Mouse (Mus musculus) embryonic facial prominence, embryonic 15.5 days (tissue): ENCODE results near the gene Olfr1151. TPM values are rescaled to one million over a fixed set of nuclear protein-coding genes. Genes with fewer than 3 reads are reported as not detected.

Experiments used
- ATAC-seq: fragments of 200-750 bp; cut with Nextera tagmentation; 2 replicates; pipeline ENCODE4 v1.8.0; 2017; ENCODE audit warnings: low read depth, moderate TSS enrichment; ENCODE audit not compliant: insufficient number of reproducible peaks, low FRiP score, low TSS enrichment
- H3K27ac ChIP-seq: fragments of 300-500 bp; sonication (generic); replicated peaks from 2 replicates; pipeline ENCODE4 v1.5.1; 2015; ENCODE audit warnings: mild to moderate bottlenecking, inconsistent platforms
- H3K27me3 ChIP-seq: fragments of 300-500 bp; sonication (generic); 2 replicates; pipeline ENCODE4 v1.6.1; 2015; ENCODE audit warnings: inconsistent platforms
- H3K36me3 ChIP-seq: fragments of 300-500 bp; sonication (generic); 2 replicates; pipeline ENCODE4 v1.6.1; 2015; ENCODE audit warnings: mild to moderate bottlenecking, inconsistent platforms
- H3K4me1 ChIP-seq: fragments of 300-500 bp; sonication (generic); 2 replicates; pipeline ENCODE4 v1.6.1; 2015; ENCODE audit warnings: inconsistent platforms
- H3K4me2 ChIP-seq: fragments of 300-500 bp; sonication (generic); replicated peaks from 2 replicates; pipeline ENCODE4 v1.6.1; 2015; ENCODE audit warnings: mild to moderate bottlenecking, inconsistent platforms
- H3K4me3 ChIP-seq: fragments of 300-500 bp; sonication (generic); replicated peaks from 2 replicates; pipeline ENCODE4 v1.5.1; 2015; ENCODE audit warnings: mild to moderate bottlenecking, inconsistent platforms
- H3K9ac ChIP-seq: fragments of 300-500 bp; sonication (generic); 2 replicates; pipeline ENCODE4 v1.6.1; 2015; ENCODE audit warnings: inconsistent platforms
- H3K9me3 ChIP-seq: fragments of 300-500 bp; sonication (generic); replicated peaks from 2 replicates; pipeline ENCODE4 v1.6.1; 2016; ENCODE audit warnings: inconsistent platforms
- WGBS: fragments of 180-500 bp; shearing (Covaris S2); methylation state at CpG from one replicate; pipeline ENCODE4 v1.1.7; 2015; 5-methylcytosine and 5-hydroxymethylcytosine counted together
- polyA plus RNA-seq: library from polyadenylated mRNA; unstranded; fragments of >200 nt; fragmentation: Nextera tagmentation; extraction: Ambion mirVana; gene quantifications from 2 replicates; pipeline ENCODE4 v1.2.1, GENCODE M21; 2015

The Olfr1151 gene
- not detected in 2 replicates for polyA plus RNA-seq

DNA sequence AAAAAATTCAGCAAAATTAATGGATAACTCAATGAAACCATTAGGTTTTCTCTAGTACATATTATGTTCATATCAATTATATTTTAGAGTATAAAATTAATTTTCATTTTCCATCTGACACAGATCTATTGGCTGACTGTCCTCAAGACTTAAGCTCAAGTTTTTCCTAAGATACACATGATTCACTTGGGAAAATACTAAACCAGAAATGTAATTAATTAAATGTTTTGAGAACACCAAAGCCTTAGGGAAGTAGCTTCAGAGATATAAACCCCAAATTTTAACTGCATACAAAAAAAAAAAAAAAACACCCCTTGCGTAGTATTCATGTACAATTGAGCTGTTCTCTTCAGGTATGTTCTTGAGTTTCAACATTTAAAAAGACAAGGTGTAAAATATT lies at the start of gene Olfr1151:
Gene Olfr1151 (plus strand): TSS at position 301 of the 400 bp plus-strand sequence.
- 74% methylated on average over 1 of the region's 1 CpGs for WGBS
- no peak within 1 kb of the TSS for H3K4me2 ChIP-seq
- H3K9me3 ChIP-seq = no peaks in the 10 kb centered on the region
- no peaks in the 10 kb centered on the region for H3K36me3 ChIP-seq
- H3K9ac ChIP-seq = no peak within 1 kb of the TSS
- no peaks in the 10 kb centered on the region for H3K4me1 ChIP-seq
- H3K27ac ChIP-seq = no peak within 1 kb of the TSS
- H3K4me3 ChIP-seq = no peak within 1 kb of the TSS
- ATAC-seq = no peak
- H3K27me3 ChIP-seq = no peaks in the 10 kb centered on the region

GRCm38 (mm10) chr2:87809522-87809921 lies 46.1 kb upstream of the Olfr1151 start, which contains the start of gene Olfr1145:
Gene Olfr1145, plus strand, starts transcription at chr2:87809822.
- Histone ChIP-seq H3K4me2 (no peak within 1 kb of the TSS), H3K9ac (no peak within 1 kb of the TSS), H3K4me1 (no peaks in the 10 kb centered on the region), H3K27ac (no peak within 1 kb of the TSS), H3K36me3 (no peaks in the 10 kb centered on the region), H3K9me3 (no peaks in the 10 kb centered on the region), H3K4me3 (no peak within 1 kb of the TSS), H3K27me3 (no peaks in the 10 kb centered on the region)
- ATAC-seq = no peak
- 70% methylated on average over 1 of the region's 1 CpGs for WGBS

GRCm38 (mm10) chr2:87830233-87830632 lies 25.4 kb upstream of the Olfr1151 start, which contains the start of gene Olfr1148:
Gene Olfr1148, plus strand, starts transcription at chr2:87830533.
- Histone ChIP-seq H3K36me3 (no peaks in the 10 kb centered on the region), H3K4me2 (no peak within 1 kb of the TSS), H3K9ac (no peak within 1 kb of the TSS), H3K4me1 (no peaks in the 10 kb centered on the region), H3K9me3 (no peaks in the 10 kb centered on the region), H3K27ac (no peak within 1 kb of the TSS), H3K4me3 (no peak within 1 kb of the TSS), H3K27me3 (no peaks in the 10 kb centered on the region)
- WGBS = 95% methylated on average over 1 of the region's 1 CpGs
- no peak for ATAC-seq

DNA sequence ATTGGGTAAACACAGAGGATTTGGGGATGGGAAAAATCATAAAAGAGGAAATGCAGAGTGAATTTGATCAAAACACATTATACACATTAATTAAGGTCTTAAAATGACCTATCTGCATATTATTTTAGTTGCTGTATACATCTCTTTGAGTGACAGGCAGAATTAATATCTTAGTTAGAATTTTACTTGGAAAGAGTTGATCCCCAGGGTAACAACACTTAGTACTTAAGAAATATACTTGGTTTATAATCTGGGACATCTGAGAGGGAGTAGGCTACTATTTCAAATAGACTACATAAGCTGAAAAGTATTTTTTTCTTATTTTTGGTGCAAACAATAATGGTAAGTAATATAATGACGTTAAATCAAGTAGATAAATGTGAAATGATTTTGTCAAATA lies 12.0 kb upstream of the Olfr1151 start, which contains the start of gene Olfr1150-ps1:
Gene Olfr1150-ps1 (plus strand): TSS at position 301 of the 400 bp plus-strand sequence.
- Histone ChIP-seq H3K27me3 (no peaks in the 10 kb centered on the region), H3K9ac (no peak within 1 kb of the TSS), H3K9me3 (no peaks in the 10 kb centered on the region), H3K4me2 (no peak within 1 kb of the TSS), H3K27ac (no peak within 1 kb of the TSS), H3K4me3 (no peak within 1 kb of the TSS), H3K4me1 (no peaks in the 10 kb centered on the region), H3K36me3 (no peaks in the 10 kb centered on the region)
- ATAC-seq = no peak
- 83% methylated on average over 1 of the region's 1 CpGs for WGBS

- Histone ChIP-seq H3K36me3 (no peaks in the 10 kb centered on the region), H3K4me3 (no peak within 1 kb of the TSS), H3K27me3 (no peaks in the 10 kb centered on the region), H3K9me3 (no peaks in the 10 kb centered on the region), H3K27ac (no peak within 1 kb of the TSS), H3K4me1 (no peaks in the 10 kb centered on the region), H3K4me2 (no peak within 1 kb of the TSS), H3K9ac (no peak within 1 kb of the TSS)
- ATAC-seq = no peak
Observed at GRCm38 (mm10) chr2:87866192-87866591, 10.5 kb downstream of the Olfr1151 start, which contains the start of gene Olfr1152. Gene Olfr1152, plus strand, starts transcription at chr2:87866492.

GRCm38 (mm10) chr2:87894662-87895061 lies 39.0 kb downstream of the Olfr1151 start, which contains the start of gene Olfr1153:
Gene Olfr1153, plus strand, starts transcription at chr2:87894962.
- no peak within 1 kb of the TSS for H3K4me3 ChIP-seq
- H3K4me2 ChIP-seq = no peak within 1 kb of the TSS
- 56% methylated on average over 1 of the region's 1 CpGs for WGBS
- H3K9me3 ChIP-seq = no peaks in the 10 kb centered on the region
- no peak within 1 kb of the TSS for H3K27ac ChIP-seq
- no peak for ATAC-seq
- H3K27me3 ChIP-seq = no peaks in the 10 kb centered on the region
- H3K4me1 ChIP-seq = no peaks in the 10 kb centered on the region
- no peaks in the 10 kb centered on the region for H3K36me3 ChIP-seq
- no peak within 1 kb of the TSS for H3K9ac ChIP-seq

DNA sequence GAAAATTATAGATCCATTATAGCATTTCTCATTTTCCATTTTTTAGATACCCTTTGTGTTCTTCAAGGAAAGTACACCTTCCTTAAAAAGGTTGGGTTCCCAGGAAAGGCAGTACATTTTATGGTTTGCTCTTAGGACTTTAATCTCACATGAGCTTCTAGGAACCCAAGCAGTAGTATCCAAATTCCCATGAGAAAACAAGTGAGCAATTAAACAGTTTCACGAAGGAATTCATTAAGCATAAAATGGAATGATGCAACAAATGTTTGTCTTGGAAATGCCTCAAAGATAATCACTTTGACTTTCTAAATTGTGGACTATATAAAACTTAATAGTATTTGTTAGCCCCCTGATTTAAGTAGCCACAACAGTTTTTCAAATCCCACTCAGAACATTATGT lies 49.4 kb downstream of the Olfr1151 start, which contains the start of gene Olfr1154:
Gene Olfr1154 (minus strand): TSS at position 101 of the 400 bp plus-strand sequence.
- no peaks in the 10 kb centered on the region for H3K27me3 ChIP-seq
- no peaks in the 10 kb centered on the region for H3K36me3 ChIP-seq
- no peak within 1 kb of the TSS for H3K9ac ChIP-seq
- H3K27ac ChIP-seq = no peak within 1 kb of the TSS
- no peak for ATAC-seq
- H3K4me3 ChIP-seq = no peak within 1 kb of the TSS
- 73% methylated on average over 1 of the region's 1 CpGs for WGBS
- no peaks in the 10 kb centered on the region for H3K9me3 ChIP-seq
- no peaks in the 10 kb centered on the region for H3K4me1 ChIP-seq
- no peak within 1 kb of the TSS for H3K4me2 ChIP-seq

Other genes starting within 250 kb of the Olfr1151 start
- gene Olfr1130, start 249.7 kb upstream of the Olfr1151 start, polyA plus RNA-seq = not detected in 2 replicates
- gene Olfr1131, start 228.8 kb upstream of the Olfr1151 start, polyA plus RNA-seq = not detected in 2 replicates
- not detected in 2 replicates for gene Olfr1132, start 218.3 kb upstream of the Olfr1151 start, polyA plus RNA-seq
- 0.24 and 0.49 TPM in 2 replicates for gene Olfr1133, start 208.5 kb upstream of the Olfr1151 start, polyA plus RNA-seq
- not detected in 2 replicates for gene Olfr1134, start 197.4 kb upstream of the Olfr1151 start, polyA plus RNA-seq
- not detected in 2 replicates for gene Olfr1135, start 182.2 kb upstream of the Olfr1151 start, polyA plus RNA-seq
- not detected in 2 replicates for gene Olfr1136, start 161.9 kb upstream of the Olfr1151 start, polyA plus RNA-seq
- gene Olfr1137, start 142.7 kb upstream of the Olfr1151 start, polyA plus RNA-seq = 0.16 TPM in 1 of 2 replicates, not detected in the other
- not detected in 2 replicates for gene Olfr1138, start 115.9 kb upstream of the Olfr1151 start, polyA plus RNA-seq
- gene Olfr1140, start 112.1 kb upstream of the Olfr1151 start, polyA plus RNA-seq = 0.39 TPM in 1 of 2 replicates, not detected in the other
- not detected in 2 replicates for gene Olfr1141, start 101.9 kb upstream of the Olfr1151 start, polyA plus RNA-seq
- 0.17 TPM in 1 of 2 replicates, not detected in the other for gene Olfr152, start 76.4 kb upstream of the Olfr1151 start, polyA plus RNA-seq
- 0.27 TPM in 1 of 2 replicates, not detected in the other for gene Olfr1143, start 55.3 kb upstream of the Olfr1151 start, polyA plus RNA-seq
- not detected in 2 replicates for gene Olfr1145, start 46.0 kb upstream of the Olfr1151 start, polyA plus RNA-seq
- not detected in 2 replicates for gene Olfr1148, start 25.3 kb upstream of the Olfr1151 start, polyA plus RNA-seq
- 0.04 TPM in 1 of 2 replicates, not detected in the other for gene Olfr1150-ps1, start 11.9 kb upstream of the Olfr1151 start, polyA plus RNA-seq
- gene Olfr1152, start 10.6 kb downstream of the Olfr1151 start, polyA plus RNA-seq = 0.05 TPM in 1 of 2 replicates, not detected in the other
- gene Olfr1153, start 39.1 kb downstream of the Olfr1151 start, polyA plus RNA-seq = not detected in 2 replicates
- gene Olfr1154, start 49.3 kb downstream of the Olfr1151 start, polyA plus RNA-seq = not detected in 2 replicates
- 0.17 TPM in 1 of 2 replicates, not detected in the other for gene Olfr1155, start 89.3 kb downstream of the Olfr1151 start, polyA plus RNA-seq
- gene Olfr1156, start 97.2 kb downstream of the Olfr1151 start, polyA plus RNA-seq = 0.07 TPM in 1 of 2 replicates, not detected in the other
- 0.03 TPM in 1 of 2 replicates, not detected in the other for gene Olfr1157, start 112.4 kb downstream of the Olfr1151 start, polyA plus RNA-seq
- gene Olfr74, start 118.8 kb downstream of the Olfr1151 start, polyA plus RNA-seq = not detected in 2 replicates
- not detected in 2 replicates for gene Olfr1158, start 134.3 kb downstream of the Olfr1151 start, polyA plus RNA-seq
- gene Olfr1160, start 152.4 kb downstream of the Olfr1151 start, polyA plus RNA-seq = 0.17 TPM in 1 of 2 replicates, not detected in the other
- not detected in 2 replicates for gene Olfr1161, start 166.9 kb downstream of the Olfr1151 start, polyA plus RNA-seq
- 0.11 and 0.18 TPM in 2 replicates for gene Olfr73, start 181.8 kb downstream of the Olfr1151 start, polyA plus RNA-seq
- 0.12 TPM in 1 of 2 replicates, not detected in the other for gene Olfr1162, start 195.3 kb downstream of the Olfr1151 start, polyA plus RNA-seq
- gene Olfr1163, start 216.0 kb downstream of the Olfr1151 start, polyA plus RNA-seq = not detected in 2 replicates
- not detected in 2 replicates for gene Olfr1164, start 238.1 kb downstream of the Olfr1151 start, polyA plus RNA-seq